Mouse (Mus musculus) brain, embryonic 18.5 days (tissue): Measurements from ENCODE around the gene Tmem45a.
"Not testable (repeated sequence)": the region's sequence is repeated elsewhere in the genome, so short reads cannot be mapped to it uniquely, and the experiment has no call there.

Source experiments
- DNase-seq: peaks from one replicate; pipeline ENCODE4 v3.0.0-alpha.2; 2012; ENCODE audit warnings: low read depth, low spot score

Gene Tmem45a

GRCm38 (mm10) chr16:56885824-56886615, at the start of gene Tmem45a:
Gene Tmem45a, minus strand, starts transcription at chr16:56886166.
- DNase-seq, result peak; percentile 42

DNA sequence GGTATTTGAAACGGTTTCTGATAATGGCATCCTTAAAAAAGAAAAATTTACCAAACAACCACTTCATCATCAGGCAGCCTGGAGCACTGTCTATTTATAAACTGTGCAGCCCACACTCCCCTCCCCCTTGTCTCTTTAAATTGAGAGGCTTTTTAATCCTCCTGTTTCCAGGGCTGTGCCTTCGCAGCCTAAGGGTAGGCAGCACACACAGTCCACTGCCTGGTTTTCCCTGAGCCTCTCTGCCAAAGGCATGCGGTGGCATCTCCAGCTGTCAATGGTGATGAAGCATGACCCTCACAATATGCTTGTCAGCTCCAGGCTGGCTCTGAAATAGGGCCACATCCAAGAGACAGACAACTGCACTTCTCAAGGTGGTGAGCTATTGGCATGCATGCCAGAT, 42.1 kb upstream of the Tmem45a start, which contains the start of gene Lnp1:
Lnp1 (minus strand) TSS at position 39 of the 400 bp plus-strand sequence.
- DNase-seq, result no peak

DNA sequence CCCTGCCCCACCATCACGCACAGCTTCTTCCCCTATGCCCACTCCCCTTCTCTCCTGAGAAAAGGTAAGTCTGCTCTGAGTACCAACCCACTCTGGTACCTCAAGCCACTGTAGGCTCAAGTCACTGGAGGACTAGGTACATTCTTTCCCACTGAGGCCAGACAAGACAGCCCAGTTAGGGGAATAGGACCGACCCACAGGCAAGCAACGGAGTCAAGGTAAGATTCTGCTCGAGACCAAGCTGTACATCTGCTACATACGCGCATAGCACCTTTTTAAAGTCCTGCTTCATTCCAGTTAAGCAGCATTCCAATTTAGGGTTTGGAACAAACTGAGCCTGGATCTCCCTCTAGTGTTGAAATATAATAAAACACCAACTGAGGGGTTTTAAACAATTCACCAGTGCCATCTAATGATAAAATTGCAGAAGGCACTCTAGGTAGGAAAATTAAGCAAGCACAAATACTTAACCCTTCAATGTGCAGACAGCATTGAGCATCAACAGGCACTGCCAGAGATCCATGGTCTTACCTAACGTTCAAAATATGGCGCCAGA, 34.2 kb upstream of the Tmem45a start:
- DNase-seq, result peak; percentile 49

- DNase-seq, result no peak
Observed at GRCm38 (mm10) chr16:56917230-56917629, 31.3 kb upstream of the Tmem45a start.

DNA sequence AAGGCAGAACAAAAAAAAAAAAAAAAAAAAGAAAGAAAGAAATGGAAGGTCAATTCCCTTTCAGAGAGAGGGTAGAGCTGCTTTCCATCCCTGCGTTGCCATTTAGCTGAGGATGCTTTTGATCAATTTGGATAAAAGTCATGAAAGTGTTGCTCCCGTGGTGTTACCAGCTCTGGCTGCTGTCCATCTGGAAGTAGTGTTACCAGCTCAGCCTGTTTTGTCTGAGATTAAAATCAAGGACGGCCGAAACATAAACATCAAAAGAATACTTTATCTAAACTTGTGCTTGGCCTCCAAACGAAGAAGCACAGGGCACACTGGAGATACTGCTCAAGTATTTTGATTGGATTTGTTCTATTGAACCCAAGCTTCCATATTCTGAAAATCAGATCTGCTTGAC, 23.0 kb upstream of the Tmem45a start:
- DNase-seq, result no peak

- DNase-seq, result not testable (repeated sequence)
Observed at GRCm38 (mm10) chr16:56902206-56902605, 16.2 kb upstream of the Tmem45a start.

GRCm38 (mm10) chr16:56891583-56891982, 5.6 kb upstream of the Tmem45a start:
- DNase-seq, result no peak

GRCm38 (mm10) chr16:56886616-56887116, 700 bp upstream of the Tmem45a start:
- no peak for DNase-seq

DNA sequence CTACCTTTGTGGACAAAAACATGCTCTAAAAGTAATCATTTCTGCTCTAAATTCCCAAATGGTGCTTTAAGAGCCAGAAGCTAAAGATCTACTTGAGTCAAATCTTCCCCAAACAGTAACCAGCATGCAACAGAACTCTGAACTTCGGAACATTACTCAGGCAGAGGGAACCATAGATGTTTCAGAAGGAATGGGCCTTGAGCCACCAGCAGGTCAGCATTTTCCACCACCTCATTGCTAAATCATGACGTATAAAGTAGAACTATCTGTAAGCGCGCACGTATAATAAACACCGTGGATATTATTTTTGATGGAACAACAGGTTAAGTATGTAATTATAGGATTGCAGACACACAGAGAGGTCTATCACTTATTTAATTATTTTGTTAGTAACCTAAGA, 1.2 kb downstream of the Tmem45a start:
- no peak for DNase-seq

GRCm38 (mm10) chr16:56873410-56873809, 12.6 kb downstream of the Tmem45a start:
- DNase-seq, result no peak

DNA sequence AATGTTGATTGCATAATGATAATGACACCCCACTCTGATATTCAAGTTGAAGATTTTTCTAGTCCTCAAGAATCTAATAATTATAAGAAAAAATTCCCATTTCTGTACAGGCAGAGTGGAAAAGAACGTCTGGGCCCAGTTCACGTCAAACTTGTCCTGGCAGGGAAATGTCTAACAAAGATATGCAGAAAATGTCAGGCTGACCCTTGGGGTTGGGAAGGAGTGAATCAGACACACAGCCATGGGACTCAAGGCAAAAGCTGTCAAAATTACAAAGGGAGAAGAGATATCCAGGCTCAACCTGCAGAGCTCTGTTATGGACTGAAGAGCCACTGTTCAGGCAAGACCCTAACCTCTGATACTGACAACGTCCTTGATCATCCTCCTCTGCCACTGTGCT, 15.5 kb downstream of the Tmem45a start:
- no peak for DNase-seq

DNA sequence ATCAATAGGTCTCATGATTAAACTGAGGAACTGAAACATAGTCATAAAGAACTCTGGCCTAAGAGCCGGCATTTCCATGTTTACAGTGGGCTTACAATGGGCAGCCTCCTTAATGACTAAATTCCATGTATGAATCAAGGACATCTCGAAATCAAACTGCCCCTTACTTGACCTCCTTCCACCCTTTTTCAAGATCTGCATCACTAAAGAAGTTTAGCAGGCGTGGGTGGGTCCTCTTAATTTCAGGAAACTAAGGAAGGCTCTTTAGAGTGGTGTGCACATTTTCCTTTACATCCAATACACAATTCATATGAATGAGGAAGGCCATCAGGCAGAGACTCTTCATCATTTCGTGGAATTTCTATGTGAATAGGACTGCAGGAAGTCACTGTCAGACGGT, 17.6 kb downstream of the Tmem45a start:
- DNase-seq, result no peak

- DNase-seq, result no peak
Observed at GRCm38 (mm10) chr16:56867591-56867990, 18.4 kb downstream of the Tmem45a start.

DNA sequence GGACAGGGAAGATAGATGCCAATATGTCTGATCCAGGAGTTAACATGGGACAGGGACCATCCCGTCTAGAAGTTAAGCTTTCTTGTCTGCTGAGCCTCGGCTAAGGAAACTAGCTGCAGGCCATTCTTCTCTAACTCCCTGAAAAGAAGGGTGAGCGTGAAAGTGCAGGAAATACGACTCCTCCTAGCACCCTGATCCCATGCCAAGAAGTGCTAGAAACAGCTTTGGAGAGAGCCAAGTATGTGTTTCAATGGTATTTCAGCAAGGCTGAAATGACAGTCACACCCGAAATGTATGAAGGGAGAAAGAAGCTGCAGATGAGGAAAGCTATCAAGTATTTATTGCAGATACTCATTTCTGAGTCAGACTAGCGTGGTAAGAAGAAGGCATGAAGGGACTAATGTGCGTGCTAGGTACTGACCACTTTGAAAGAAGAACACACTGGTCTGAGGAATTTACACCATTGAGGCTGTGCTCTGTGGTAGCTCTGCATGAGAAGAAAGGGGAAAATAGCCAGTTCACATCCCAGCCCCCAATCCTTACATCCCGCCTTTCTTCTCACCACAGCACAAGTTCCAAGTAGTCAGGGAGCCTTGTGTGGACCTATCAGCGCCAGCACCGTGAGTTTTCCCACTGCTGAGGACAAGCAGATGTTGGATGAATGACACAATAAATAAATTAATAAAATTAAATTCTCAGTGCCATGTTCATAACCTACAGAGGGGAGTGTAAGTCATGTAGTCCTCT, 33.0 kb downstream of the Tmem45a start:
- DNase-seq, result no peak

DNA sequence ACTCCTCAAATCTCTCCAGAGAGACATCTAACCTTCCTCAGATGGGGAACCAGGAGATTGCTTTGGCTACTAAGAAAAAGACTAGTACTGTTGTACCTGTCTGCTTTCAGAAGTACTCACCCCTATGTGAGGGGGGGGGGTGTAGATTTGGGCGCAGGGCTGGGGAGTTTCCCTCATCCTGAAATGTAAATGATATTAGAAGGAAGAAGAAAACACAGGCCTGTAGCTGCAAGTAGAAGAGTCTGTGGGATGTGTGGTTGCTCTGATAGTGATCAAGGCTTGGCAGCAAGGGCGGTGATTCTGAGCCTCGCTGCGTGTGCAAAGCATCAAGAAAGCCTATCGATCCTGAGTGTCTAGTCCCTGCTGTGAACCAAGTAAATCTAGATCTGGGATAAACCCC, 43.0 kb downstream of the Tmem45a start:
- no peak for DNase-seq

DNA sequence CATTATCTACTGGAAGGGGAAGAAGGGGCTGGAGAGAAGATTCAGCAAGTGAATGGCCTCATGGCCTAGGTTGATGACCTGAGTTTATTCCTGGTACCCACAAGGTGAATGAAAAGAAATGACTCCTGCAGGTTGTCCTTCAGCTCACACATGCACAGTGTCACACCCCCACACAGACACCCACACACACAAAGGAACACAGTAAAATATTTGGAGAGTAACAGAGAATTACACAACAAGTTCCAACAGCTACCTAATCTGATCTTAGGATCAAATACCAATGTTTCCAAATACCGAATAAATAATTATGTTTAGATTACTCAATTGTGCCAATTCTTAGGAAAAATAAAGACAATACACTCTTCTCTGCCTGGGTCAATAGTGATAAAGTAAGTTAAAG, 52.7 kb downstream of the Tmem45a start:
- DNase-seq, result no peak

GRCm38 (mm10) chr16:56831986-56832385, 54.0 kb downstream of the Tmem45a start:
- DNase-seq, result no peak

DNA sequence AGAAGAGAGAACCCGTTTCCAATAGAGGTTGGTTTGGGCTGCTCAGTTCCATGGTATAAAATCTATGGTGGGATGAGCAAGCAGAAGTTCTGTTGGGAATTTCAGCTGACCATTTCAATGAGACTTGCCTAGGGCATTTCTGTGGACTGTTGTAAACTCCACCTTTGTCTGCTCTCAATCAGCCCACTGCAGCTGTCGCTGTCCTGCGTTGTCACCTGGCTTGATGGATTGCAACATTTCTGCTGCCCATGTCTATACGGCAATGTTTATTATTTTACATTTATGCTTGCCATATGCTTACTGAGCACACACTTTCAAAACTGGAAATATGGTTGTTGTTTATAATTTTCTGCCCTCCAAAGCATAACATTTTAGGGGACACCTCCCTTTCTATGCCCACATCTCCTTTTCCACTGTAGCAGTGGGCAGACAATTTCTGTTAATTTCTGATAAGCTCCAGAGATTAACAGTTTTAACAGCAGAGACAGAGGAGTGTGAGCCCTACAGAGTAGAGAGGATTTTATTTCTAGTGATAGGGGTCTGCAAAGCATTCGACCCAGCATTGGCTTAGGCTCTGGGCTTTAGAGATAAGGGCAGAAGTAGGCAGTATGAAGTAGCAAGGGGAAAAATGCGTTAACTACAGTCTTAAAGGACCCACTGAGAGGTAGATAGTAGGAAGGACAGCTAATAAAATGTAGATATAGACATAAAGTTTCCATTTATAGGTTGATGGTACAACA, 84.4 kb downstream of the Tmem45a start:
- no peak for DNase-seq

GRCm38 (mm10) chr16:56800946-56801345, 85.0 kb downstream of the Tmem45a start:
- DNase-seq, result no peak

- DNase-seq, result no peak
Observed at GRCm38 (mm10) chr16:56800469-56800868, 85.5 kb downstream of the Tmem45a start.

- no peak for DNase-seq
Observed at GRCm38 (mm10) chr16:56799541-56800029, 86.4 kb downstream of the Tmem45a start.
